Mouse (Mus musculus) megakaryocyte, embryonic 14.5 days (primary cell): ENCODE data around the gene 2410004P03Rik.

Experiments
- FLI1 ChIP-seq: IDR thresholded peaks from 2 replicates; pipeline ENCODE4 v1.6.1; 2012; ENCODE audit warnings: low read length, inconsistent platforms, mixed read lengths
- GATA1 ChIP-seq: IDR thresholded peaks from 3 replicates; pipeline ENCODE4 v1.6.1; 2012; ENCODE audit warnings: mixed read lengths, low read length, inconsistent platforms, borderline replicate concordance

DNA sequence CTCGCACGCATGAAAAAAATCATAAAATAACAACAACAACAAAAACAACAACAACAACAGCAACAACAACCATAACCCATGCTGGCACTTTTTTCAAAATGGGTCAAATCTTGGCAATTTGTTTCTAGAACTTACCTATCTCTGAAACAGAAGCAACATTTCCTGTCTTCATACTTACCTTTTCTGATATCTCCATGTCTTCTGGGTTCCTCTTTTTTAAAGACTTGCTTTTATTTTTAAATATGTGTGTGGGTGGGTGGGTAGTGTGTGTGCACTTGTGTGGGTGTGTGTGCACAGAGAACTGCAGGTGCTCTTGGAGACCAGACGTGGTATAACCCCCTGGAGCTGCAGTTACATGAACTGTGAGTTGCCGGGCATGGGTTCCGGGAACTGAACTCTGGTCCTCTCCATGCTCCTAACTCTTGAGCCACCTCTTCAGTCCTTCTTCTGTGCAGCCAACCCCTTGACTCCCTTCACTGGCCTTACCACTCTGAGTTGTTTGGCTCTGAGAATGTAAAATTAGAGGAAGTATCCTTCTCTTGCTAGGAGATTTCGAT, 13.1 kb upstream of the 2410004P03Rik start:
- no peak for TF ChIP-seq GATA1
- TF ChIP-seq FLI1: no peak
